Mouse (Mus musculus): Measurements from ENCODE around the gene Gm20604. TPM values are rescaled to one million over a fixed set of nuclear protein-coding genes. Genes with fewer than 3 reads are reported as not detected.

Gene Gm20604
- polyA plus RNA-seq, 1 experiment from 2014 or later, result 7.1 TPM

- H3K27ac ChIP-seq (replicated peaks), result peak overlapping the region; percentile 85
These were observed 53.1 kb downstream of the Gm20604 start for GRCm38 (mm10) chr12:102705216-102705871.

GRCm38 (mm10) chr12:102704457-102705198 is 53.8 kb downstream of the Gm20604 start, which contains the start of gene Itpk1:
TSS of gene Itpk1 (minus strand) at chr12:102704930.
- H3K9me3 ChIP-seq (replicated peaks), result no peaks in the 10 kb centered on the region
- H3K4me2 ChIP-seq, result peak within 1 kb of the TSS; percentile 98
- peak within 1 kb of the TSS; percentile 72 for H3K9ac ChIP-seq
- H3K36me3 ChIP-seq (replicated peaks), result no peaks in the 10 kb centered on the region
- under 1% methylated on average over 66 of the region's 105 CpGs for WGBS (ENCODE audit: insufficient replicate concordance)
- H3K4me3 ChIP-seq (replicated peaks), result peak within 1 kb of the TSS; percentile 74
- peaks cover 50% of the 10 kb centered on the region for H3K4me1 ChIP-seq (replicated peaks)
- H3K27ac ChIP-seq (replicated peaks), result peak within 1 kb of the TSS; percentile 85
- ATAC-seq (ENCODE audit: insufficient read depth), result peak; percentile 92
- H3K27me3 ChIP-seq, result peaks cover 42% of the 10 kb centered on the region

More at GRCm38 (mm10) chr12:102705216-102705871, 53.1 kb downstream of the Gm20604 start:
- Histone ChIP-seq H3K9me3 (replicated peaks) (no peaks in the 10 kb centered on the region), H3K4me2 (peak overlapping the region; percentile 98), H3K27me3 (peaks cover 42% of the 10 kb centered on the region), H3K36me3 (replicated peaks) (no peaks in the 10 kb centered on the region), H3K4me1 (replicated peaks) (peaks cover 45% of the 10 kb centered on the region), H3K9ac (peak overlapping the region; percentile 72), H3K4me3 (replicated peaks) (peak overlapping the region; percentile 74)
- peak; percentile 79 for ATAC-seq (ENCODE audit: insufficient read depth)
- 4% methylated on average over 28 of the region's 45 CpGs for WGBS (ENCODE audit: insufficient replicate concordance)

DNA sequence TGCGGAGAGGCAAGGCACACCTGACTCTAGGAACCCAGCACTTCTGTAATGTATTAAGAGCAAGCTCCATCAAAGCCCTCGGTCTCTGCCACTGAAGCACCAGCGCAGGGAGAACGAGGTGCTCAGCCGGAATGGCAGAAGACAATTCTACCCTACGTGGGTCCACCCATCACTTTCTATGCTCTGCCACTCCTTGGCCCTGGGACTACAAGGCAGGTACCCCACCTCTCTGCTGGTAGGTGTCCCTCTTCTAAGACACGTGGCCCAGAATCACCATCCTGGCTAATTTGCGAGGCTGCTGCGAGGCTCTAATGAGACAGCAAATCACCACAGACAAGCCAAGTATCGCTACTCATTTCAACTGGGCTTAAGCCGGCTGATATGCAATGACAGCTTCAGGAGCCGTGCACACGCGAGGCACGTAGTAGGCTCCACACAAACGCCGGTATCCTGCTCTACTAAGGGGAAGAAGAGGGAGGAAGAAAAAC is 54.5 kb downstream of the Gm20604 start:
- H3K4me2 ChIP-seq, result peak overlapping the region; percentile 98
- WGBS (ENCODE audit: insufficient replicate concordance), result 13% methylated on average over 17 of the region's 17 CpGs
- H3K9me3 ChIP-seq (replicated peaks), result no peaks in the 10 kb centered on the region
- H3K27ac ChIP-seq (replicated peaks), result peak overlapping the region; percentile 54
- peaks cover 42% of the 10 kb centered on the region for H3K27me3 ChIP-seq
- peak; percentile 3; the same call in 1 of the 2 replicates for ATAC-seq (ENCODE audit: insufficient read depth)
- H3K4me1 ChIP-seq (replicated peaks), result peaks cover 56% of the 10 kb centered on the region
- H3K36me3 ChIP-seq (replicated peaks), result no peaks in the 10 kb centered on the region
- peak overlapping the region; percentile 74 for H3K4me3 ChIP-seq (replicated peaks)
- H3K9ac ChIP-seq, result peak overlapping the region; percentile 68

DNA sequence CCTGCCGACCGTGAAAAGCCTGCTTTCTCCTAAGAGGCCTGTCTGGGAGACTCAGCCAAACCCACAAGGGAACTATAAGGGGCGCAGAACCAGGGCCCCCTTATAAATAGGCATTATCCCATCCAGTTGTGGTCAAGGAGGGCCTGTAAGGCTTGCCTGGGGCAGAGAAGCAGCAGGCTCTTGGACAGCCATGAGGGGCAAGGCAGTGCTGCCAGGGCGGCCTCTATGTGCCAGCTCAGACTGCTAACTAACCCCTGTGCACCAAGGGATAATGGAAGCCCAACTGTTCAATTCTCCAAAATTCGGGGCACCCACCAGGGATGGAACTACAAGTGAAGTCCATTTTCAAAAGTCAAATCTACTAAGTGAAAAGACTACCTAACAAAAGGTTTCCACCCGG is 55.0 kb downstream of the Gm20604 start:
- WGBS (ENCODE audit: insufficient replicate concordance), result 48% methylated on average over 6 of the region's 6 CpGs
- Histone ChIP-seq H3K9ac (peak overlapping the region; percentile 15; the same call in 1 of the 2 replicates), H3K4me3 (replicated peaks) (peak overlapping the region; percentile 74), H3K27me3 (peaks cover 42% of the 10 kb centered on the region), H3K4me2 (peak overlapping the region; percentile 98), H3K36me3 (replicated peaks) (no peaks in the 10 kb centered on the region), H3K9me3 (replicated peaks) (no peaks in the 10 kb centered on the region), H3K4me1 (replicated peaks) (peaks cover 61% of the 10 kb centered on the region), H3K27ac (replicated peaks) (peak overlapping the region; percentile 54)
- ATAC-seq (ENCODE audit: insufficient read depth), result no peak

- Histone ChIP-seq H3K27me3 (peaks cover 39% of the 10 kb centered on the region), H3K4me1 (replicated peaks) (peaks cover 65% of the 10 kb centered on the region), H3K4me2 (peak overlapping the region; percentile 98), H3K4me3 (replicated peaks) (peak overlapping the region; percentile 74), H3K36me3 (replicated peaks) (no peaks in the 10 kb centered on the region), H3K9ac (peak overlapping the region; percentile 23; the same call in 1 of the 2 replicates), H3K27ac (replicated peaks) (0 out of 2 replicates have a peak overlapping the region, but pooled peaks have one; percentile 59), H3K9me3 (replicated peaks) (no peaks in the 10 kb centered on the region)
- ATAC-seq (ENCODE audit: insufficient read depth), result no peak
- WGBS (ENCODE audit: insufficient replicate concordance), result 4% methylated on average over 4 of the region's 4 CpGs
These were observed 55.4 kb downstream of the Gm20604 start for GRCm38 (mm10) chr12:102703111-102703412.

DNA sequence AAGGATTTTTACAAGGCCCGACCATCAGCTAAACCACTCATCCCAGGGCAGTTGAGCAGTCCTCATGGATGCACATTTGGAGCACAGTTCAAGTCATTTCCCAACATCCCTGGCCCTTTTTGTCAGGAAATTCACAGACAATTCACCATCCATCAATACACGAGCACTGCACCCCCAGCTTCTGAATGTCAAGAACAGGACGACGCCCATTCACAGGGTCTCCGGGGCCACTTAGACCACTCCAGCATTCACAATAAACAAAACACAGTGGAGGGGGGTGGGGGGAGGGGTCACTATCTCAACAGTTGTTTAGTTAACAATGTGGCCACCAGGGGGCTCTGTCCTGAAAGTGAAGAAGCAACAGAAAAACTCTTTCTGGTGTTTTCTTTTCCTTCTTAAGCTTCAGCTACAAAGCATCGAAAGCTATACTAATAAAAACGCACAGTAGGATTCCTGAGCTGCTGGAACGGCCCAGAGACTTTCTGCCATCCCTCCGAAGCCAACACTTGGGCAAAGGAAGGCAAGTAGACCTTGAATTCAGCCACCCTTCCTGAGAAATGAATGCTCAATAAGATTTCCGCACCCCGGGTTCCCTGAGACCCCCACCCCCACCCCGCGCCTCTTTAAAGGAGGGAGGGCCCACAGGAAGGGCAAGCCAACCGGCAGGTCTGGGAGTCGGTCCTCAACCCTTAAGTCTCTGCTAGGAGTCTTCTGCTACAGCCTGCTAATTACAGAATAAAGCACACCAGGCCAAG is 55.9 kb downstream of the Gm20604 start:
- peak overlapping the region; percentile 98 for H3K4me2 ChIP-seq
- H3K36me3 ChIP-seq (replicated peaks), result no peaks in the 10 kb centered on the region
- H3K27me3 ChIP-seq, result peaks cover 34% of the 10 kb centered on the region
- peak overlapping the region; percentile 59; the same call in 1 of the 2 replicates for H3K27ac ChIP-seq (replicated peaks)
- no peak for ATAC-seq (ENCODE audit: insufficient read depth)
- H3K9me3 ChIP-seq (replicated peaks), result no peaks in the 10 kb centered on the region
- H3K4me3 ChIP-seq (replicated peaks), result peak overlapping the region; percentile 74
- peaks cover 70% of the 10 kb centered on the region for H3K4me1 ChIP-seq (replicated peaks)
- WGBS (ENCODE audit: insufficient replicate concordance), result 6% methylated on average over 15 of the region's 15 CpGs
- 0 out of 2 replicates have a peak overlapping the region, but pooled peaks have one; percentile 23 for H3K9ac ChIP-seq

GRCm38 (mm10) chr12:102701691-102702207 is 56.7 kb downstream of the Gm20604 start:
- Histone ChIP-seq H3K9me3 (replicated peaks) (no peaks in the 10 kb centered on the region), H3K27ac (replicated peaks) (no peak overlapping the region), H3K4me1 (replicated peaks) (peaks cover 78% of the 10 kb centered on the region), H3K9ac (no peak overlapping the region), H3K4me3 (replicated peaks) (no peak overlapping the region), H3K27me3 (peaks cover 27% of the 10 kb centered on the region; the same call in 1 of the 2 replicates), H3K4me2 (no peak overlapping the region), H3K36me3 (replicated peaks) (no peaks in the 10 kb centered on the region)
- 72% methylated on average over 5 of the region's 5 CpGs for WGBS (ENCODE audit: insufficient replicate concordance)
- no peak for ATAC-seq (ENCODE audit: insufficient read depth)

GRCm38 (mm10) chr12:102700453-102700852 is 58.0 kb downstream of the Gm20604 start:
- H3K4me1 ChIP-seq (replicated peaks), result peaks cover 86% of the 10 kb centered on the region
- no peak overlapping the region for H3K4me3 ChIP-seq (replicated peaks)
- H3K9me3 ChIP-seq (replicated peaks), result no peaks in the 10 kb centered on the region
- H3K4me2 ChIP-seq, result no peak overlapping the region
- H3K27me3 ChIP-seq, result 0 out of 2 replicates have a peak, but pooled peaks cover 14% of the 10 kb centered on the region
- H3K36me3 ChIP-seq (replicated peaks), result no peaks in the 10 kb centered on the region
- no peak overlapping the region for H3K9ac ChIP-seq
- no peak overlapping the region for H3K27ac ChIP-seq (replicated peaks)
- WGBS (ENCODE audit: insufficient replicate concordance), result 68% methylated on average over 12 of the region's 12 CpGs
- ATAC-seq (ENCODE audit: insufficient read depth), result no peak

DNA sequence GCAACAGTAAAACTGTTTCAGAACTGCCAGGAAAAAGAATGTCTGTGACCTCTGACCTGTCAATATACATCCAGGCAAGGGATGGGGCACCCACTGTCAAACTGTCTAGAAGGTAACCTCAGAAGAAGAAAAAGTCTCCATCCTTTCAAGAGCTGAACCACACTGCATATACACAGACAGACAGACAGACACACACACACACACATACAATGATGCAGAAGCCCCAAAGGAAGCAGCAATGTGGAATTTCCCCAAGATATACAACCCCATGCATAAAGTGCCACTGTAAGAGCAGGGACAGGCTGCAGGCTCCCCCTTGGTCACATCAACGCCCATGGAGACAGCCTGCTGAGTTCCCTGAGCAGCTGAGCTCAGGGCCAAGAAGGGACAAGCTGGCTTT is 59.3 kb downstream of the Gm20604 start:
- Histone ChIP-seq H3K4me1 (replicated peaks) (peaks cover 86% of the 10 kb centered on the region), H3K9me3 (replicated peaks) (no peaks in the 10 kb centered on the region), H3K4me2 (no peak overlapping the region), H3K4me3 (replicated peaks) (no peak overlapping the region), H3K9ac (no peak overlapping the region), H3K27ac (replicated peaks) (no peak overlapping the region), H3K36me3 (replicated peaks) (no peaks in the 10 kb centered on the region), H3K27me3 (0 out of 2 replicates have a peak, but pooled peaks cover 10% of the 10 kb centered on the region)
- 76% methylated on average over 1 of the region's 1 CpGs for WGBS (ENCODE audit: insufficient replicate concordance)
- no peak for ATAC-seq (ENCODE audit: insufficient read depth)

DNA sequence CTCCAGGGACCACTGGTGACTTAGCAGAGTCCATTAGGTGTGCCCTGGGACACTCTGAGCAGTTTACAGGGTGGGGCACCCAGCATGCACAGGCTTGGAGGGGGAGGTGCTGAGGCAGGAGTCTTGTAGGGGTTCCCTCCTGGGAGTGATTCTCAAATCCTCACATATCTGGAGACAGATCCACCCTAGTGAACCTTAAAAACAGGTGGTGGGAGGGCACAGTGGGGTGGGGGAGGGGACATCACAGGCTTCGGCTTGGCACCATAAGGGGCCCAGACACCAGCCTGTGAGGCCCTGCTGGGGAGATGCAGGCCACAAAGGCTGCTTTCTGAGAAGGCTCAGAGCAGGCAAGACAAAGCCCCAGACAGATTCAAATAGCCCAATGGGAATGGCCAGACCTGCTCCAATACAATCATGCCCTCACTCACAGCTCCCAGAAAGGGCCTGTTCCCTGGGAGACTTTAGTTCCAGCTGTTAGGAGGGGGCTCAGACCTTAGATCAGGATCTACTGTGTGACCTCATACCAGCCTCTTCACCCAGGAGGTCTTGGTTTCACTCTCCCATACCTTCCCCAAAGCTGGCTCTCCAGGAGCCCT is 60.3 kb downstream of the Gm20604 start:
- Histone ChIP-seq H3K4me1 (replicated peaks) (peaks cover 79% of the 10 kb centered on the region), H3K4me2 (no peak overlapping the region), H3K27ac (replicated peaks) (no peak overlapping the region), H3K9me3 (replicated peaks) (no peaks in the 10 kb centered on the region), H3K9ac (no peak overlapping the region), H3K27me3 (0 out of 2 replicates have a peak, but pooled peaks cover under 1% of the 10 kb centered on the region), H3K4me3 (replicated peaks) (no peak overlapping the region), H3K36me3 (replicated peaks) (no peaks in the 10 kb centered on the region)
- WGBS (ENCODE audit: insufficient replicate concordance), result 25% methylated on average over 1 of the region's 1 CpGs
- ATAC-seq (ENCODE audit: insufficient read depth), result peak; percentile 28; the same call in 1 of the 2 replicates
